14 mouse cellular contexts compared by ENCODE assay signal in genomic region chr15:33935013-33935664, GRCm38 (mm10).
DNase-seq lines count a peak whose midpoint lies in the region; ATAC-seq and TF ChIP-seq lines count a peak whose summit lies in the region.
"Had no signal": no experiment of that assay in that cellular context is flagged by ENCODE, and none has a peak within 500 bp of the region (broad histone marks: within the 10 kb centered on the region; RNA-seq: fewer than 3 reads in every experiment).

No protein-coding gene starts in this region.

- intact Hi-C loops in left cerebral cortex, postnatal 4 days (cut with DNase I) = no loop called here

- no peaks in the 10 kb centered on the region for H3K27me3 ChIP-seq in hindbrain, embryonic 10.5 days (ENCODE audit: insufficient read depth, poor library complexity, severe bottlenecking)
- no peaks in the 10 kb centered on the region for H3K27me3 ChIP-seq in hindbrain, embryonic 12.5 days
- no peaks in the 10 kb centered on the region for H3K27me3 ChIP-seq in neural tube, embryonic 14.5 days (ENCODE audit: control insufficient read depth, insufficient read depth, low read length)
- H3K27me3 ChIP-seq: CH12.LX; liver, embryonic 12.5 days had no signal

- no peak overlapping the region for H3K4me2 ChIP-seq in hindbrain, embryonic 12.5 days (replicated peaks)
- no peak overlapping the region for H3K4me2 ChIP-seq in neural tube, embryonic 14.5 days (ENCODE audit: low read depth, low read length)
- H3K4me2 ChIP-seq: liver, embryonic 12.5 days had no signal

- H3K36me3 ChIP-seq in hindbrain, embryonic 10.5 days = no peaks in the 10 kb centered on the region
- no peaks in the 10 kb centered on the region for H3K36me3 ChIP-seq in hindbrain, embryonic 12.5 days
- no peaks in the 10 kb centered on the region for H3K36me3 ChIP-seq in neural tube, embryonic 14.5 days (ENCODE audit: control insufficient read depth, insufficient read depth, low read length)
- H3K36me3 ChIP-seq: heart, embryonic 10.5 days; liver, embryonic 12.5 days had no signal

- TF ChIP-seq POLR2A in brain, embryonic 14.5 days (IDR thresholded peaks at IDR 0.05; ENCODE audit: borderline replicate concordance, extremely low read depth, insufficient read depth, insufficient read length, poor library complexity, severe bottlenecking) = no peak

- no peaks in the 10 kb centered on the region for H3K4me1 ChIP-seq in hindbrain, embryonic 10.5 days (replicated peaks)
- H3K4me1 ChIP-seq in hindbrain, embryonic 12.5 days = no peaks in the 10 kb centered on the region
- no peaks in the 10 kb centered on the region for H3K4me1 ChIP-seq in neural tube, embryonic 14.5 days (ENCODE audit: control insufficient read depth, insufficient read depth, low read length)
- H3K4me1 ChIP-seq: heart, embryonic 10.5 days; liver, embryonic 12.5 days had no signal

- H3K9me3 ChIP-seq in hindbrain, embryonic 10.5 days = peaks cover 3% of the 10 kb centered on the region; the same call in 1 of the 2 replicates
- H3K9me3 ChIP-seq in hindbrain, embryonic 12.5 days (replicated peaks) = no peaks in the 10 kb centered on the region; the same call in 1 of the 2 replicates
- no peaks in the 10 kb centered on the region for H3K9me3 ChIP-seq in neural tube, embryonic 14.5 days (ENCODE audit: control insufficient read depth, low read length)
- H3K9me3 ChIP-seq: heart, embryonic 10.5 days; liver, embryonic 12.5 days had no signal

- no peak overlapping the region for H3K9ac ChIP-seq in hindbrain, embryonic 12.5 days
- no peak overlapping the region for H3K9ac ChIP-seq in neural tube, embryonic 14.5 days (replicated peaks; ENCODE audit: low read depth, low read length)
- H3K9ac ChIP-seq: liver, embryonic 12.5 days had no signal

- no peak overlapping the region for H3K27ac ChIP-seq in hindbrain, embryonic 10.5 days
- no peak overlapping the region for H3K27ac ChIP-seq in hindbrain, embryonic 12.5 days
- H3K27ac ChIP-seq in neural tube, embryonic 14.5 days (ENCODE audit: low read depth, low read length) = no peak overlapping the region
- H3K27ac ChIP-seq: heart, embryonic 10.5 days; liver, embryonic 12.5 days had no signal

- TF ChIP-seq CTCF in brain, embryonic 14.5 days (IDR thresholded peaks at IDR 0.05; ENCODE audit: borderline replicate concordance, extremely low read depth, insufficient read depth, insufficient read length) = no peak

- no peak overlapping the region for H3K4me3 ChIP-seq in hindbrain, embryonic 10.5 days
- no peak overlapping the region for H3K4me3 ChIP-seq in hindbrain, embryonic 12.5 days
- H3K4me3 ChIP-seq in neural tube, embryonic 14.5 days (ENCODE audit: low read depth, low read length) = no peak overlapping the region
- H3K4me3 ChIP-seq: heart, embryonic 10.5 days; liver, embryonic 12.5 days had no signal

- WGBS in hindbrain, embryonic 10.5 days = 70% methylated on average over 4 of the region's 4 CpGs
- WGBS in hindbrain, embryonic 12.5 days = 77% methylated on average over 4 of the region's 4 CpGs
- WGBS in neural tube, embryonic 14.5 days = 48% methylated on average over 4 of the region's 4 CpGs

- no peak for ATAC-seq in hindbrain, embryonic 12.5 days (ENCODE audit: low FRiP score)
- ATAC-seq in neural tube, embryonic 14.5 days (ENCODE audit: low read depth) = peak; percentile 76; the same call in 1 of the 2 replicates
- ATAC-seq: liver, embryonic 12.5 days; lung, postnatal 0 days had no signal

- peak; percentile 4 for DNase-seq in hindbrain, embryonic 10.5 days (ENCODE audit: low spot score)
- DNase-seq in left cerebral cortex, postnatal 4 days = peak; percentile 34
- DNase-seq in left cerebral cortex, adult 8-10 months (ENCODE audit: low spot score in 2 of 2) = no peak
- peak; percentile 68 for DNase-seq in brain, embryonic 14.5 days (ENCODE audit: low read depth)
- DNase-seq in thymus, postnatal 14 days = no peak
- DNase-seq: adrenal gland, postnatal 14 days; gastrocnemius, postnatal 14 days; heart, postnatal 36 days had no signal

Comparison
In these comparisons a context has a peak if more than half of its experiments do, and no peak if none do; other contexts are left out.
1. DNase-seq: peak in hindbrain, embryonic 10.5 days (single experiment), left cerebral cortex, postnatal 4 days (single experiment) and brain, embryonic 14.5 days (single experiment); none in left cerebral cortex, adult 8-10 months (0 of 2) and thymus, postnatal 14 days (single experiment).